Mouse (Mus musculus): ENCODE results near the gene AC129217.1.

GRCm38 (mm10) chr19:8798264-8798946 lies 31.2 kb upstream of the AC129217.1 start, which contains the start of gene Polr2g:
- TF ChIP-seq EP300 (IDR thresholded peaks at IDR 0.05; ENCODE audit: insufficient read depth, low read depth, low read length) (0 out of 2 replicates have a peak, but pooled peaks have one; percentile 59), CTCF (IDR thresholded peaks at IDR 0.05) (no peak), POLR2A (IDR thresholded peaks at IDR 0.05; ENCODE audit: insufficient read depth, low read depth, low read length) (peak; percentile 92)

Measured in heart, adult 2 months (tissue).